Mouse (Mus musculus): Measurements from ENCODE around the gene Cst6. TPM values are rescaled to one million over a fixed set of nuclear protein-coding genes. Genes with fewer than 3 reads are reported as not detected.

Gene Cst6
- polyA plus RNA-seq, 2 experiments from 2014 or later = 7.8 to 7.9 TPM

Other genes starting within 250 kb of the Cst6 start
- 100 to 1,000 TPM; 118 to 143 TPM for gene Rab1b, start 242.5 kb downstream of the Cst6 start, polyA plus RNA-seq (2017; shearing (Covaris generic))
- gene Klc2, start 231.0 kb downstream of the Cst6 start, polyA plus RNA-seq (2017; shearing (Covaris generic)) = 1 to 10 TPM; 4.6 to 6.7 TPM
- gene Pacs1, start 76.5 kb downstream of the Cst6 start, polyA plus RNA-seq (2017; shearing (Covaris generic)) = 10 to 100 TPM; 15.7 to 16.3 TPM
- 100 to 1,000 TPM; 299 to 359 TPM for gene Sf3b2, start 54.1 kb downstream of the Cst6 start, polyA plus RNA-seq (2017; shearing (Covaris generic))
- gene Gal3st3, start 51.2 kb downstream of the Cst6 start, polyA plus RNA-seq (2017; shearing (Covaris generic)) = under 1 TPM in 1 of 2 experiments, not detected in 1; 0.13 TPM
- gene Catsper1, start 13.8 kb downstream of the Cst6 start, polyA plus RNA-seq (2017; shearing (Covaris generic)) = not detected
- 10 to 100 TPM; 43.7 to 51.9 TPM for gene Eif1ad, start 17.2 kb upstream of the Cst6 start, polyA plus RNA-seq (2017; shearing (Covaris generic))
- gene Banf1, start 17.6 kb upstream of the Cst6 start, polyA plus RNA-seq (2017; shearing (Covaris generic)) = 100 to 1,000 TPM; 291 to 328 TPM
- gene Sart1, start 39.1 kb upstream of the Cst6 start, polyA plus RNA-seq (2017; shearing (Covaris generic)) = 10 to 100 TPM; 16.7 to 34.3 TPM
- gene Tsga10ip, start 53.0 kb upstream of the Cst6 start, polyA plus RNA-seq (2017; shearing (Covaris generic)) = not detected
- gene Drap1, start 75.4 kb upstream of the Cst6 start, polyA plus RNA-seq (2017; shearing (Covaris generic)) = 10 to 100 TPM; 50.3 to 53.6 TPM
- 10 to 100 TPM; 17.6 to 18.6 TPM for gene AI837181, start 75.6 kb upstream of the Cst6 start, polyA plus RNA-seq (2017; shearing (Covaris generic))
- gene Fosl1, start 98.0 kb upstream of the Cst6 start, polyA plus RNA-seq (2017; shearing (Covaris generic)) = not detected
- gene Ccdc85b, start 108.3 kb upstream of the Cst6 start, polyA plus RNA-seq (2017; shearing (Covaris generic)) = 1 to 10 TPM; 1.1 to 1.2 TPM
- gene Fibp, start 111.0 kb upstream of the Cst6 start, polyA plus RNA-seq (2017; shearing (Covaris generic)) = 10 to 100 TPM; 65.0 to 84.0 TPM
- 100 to 1,000 TPM; 175 to 215 TPM for gene Ctsw, start 118.9 kb upstream of the Cst6 start, polyA plus RNA-seq (2017; shearing (Covaris generic))
- 1 to 10 TPM; 1.5 to 1.9 TPM for gene Efemp2, start 124.4 kb upstream of the Cst6 start, polyA plus RNA-seq (2017; shearing (Covaris generic))
- gene Mus81, start 138.8 kb upstream of the Cst6 start, polyA plus RNA-seq (2017; shearing (Covaris generic)) = 10 to 100 TPM; 34.3 to 39.7 TPM
- 1,000 to 10,000 TPM; 2,749 to 2,812 TPM for gene Cfl1, start 140.9 kb upstream of the Cst6 start, polyA plus RNA-seq (2017; shearing (Covaris generic))
- gene 1700020D05Rik, start 154.2 kb upstream of the Cst6 start, polyA plus RNA-seq (2017; shearing (Covaris generic)) = under 1 TPM; 0.33 to 0.51 TPM
- 10 to 100 TPM; 16.3 to 18.4 TPM for gene Snx32, start 161.0 kb upstream of the Cst6 start, polyA plus RNA-seq (2017; shearing (Covaris generic))
- gene Ovol1, start 211.1 kb upstream of the Cst6 start, polyA plus RNA-seq (2017; shearing (Covaris generic)) = not detected
- gene Ap5b1, start 218.5 kb upstream of the Cst6 start, polyA plus RNA-seq (2017; shearing (Covaris generic)) = 1 to 10 TPM; 5.1 to 8.6 TPM